Mouse (Mus musculus) heart, embryonic 11.5 days (tissue): ENCODE measurements around the gene Myo1c. TPM values are rescaled to one million over a fixed set of nuclear protein-coding genes. Genes with fewer than 3 reads are reported as not detected.
"Not testable (repeated sequence)": the region's sequence is repeated elsewhere in the genome, so short reads cannot be mapped to it uniquely, and the experiment has no call there.

ENCODE experiments used
- ATAC-seq: fragments of 200-750 bp; cut with Nextera tagmentation; replicated peaks from 2 replicates; pipeline ENCODE4 v1.8.0; 2017; ENCODE audit warnings: moderate library complexity; ENCODE audit not compliant: insufficient number of reproducible peaks, low FRiP score, low TSS enrichment
- H3K27ac ChIP-seq: fragments of 300-500 bp; sonication (generic); 2 replicates; pipeline ENCODE4 v1.5.1; 2014; ENCODE audit warnings: mild to moderate bottlenecking, low read depth, low read length
- H3K27me3 ChIP-seq: fragments of 300-500 bp; sonication (generic); 2 replicates; pipeline ENCODE4 v1.6.1; 2014; ENCODE audit warnings: mild to moderate bottlenecking, low read length, mixed read lengths; ENCODE audit not compliant: control insufficient read depth, insufficient read depth
- H3K36me3 ChIP-seq: fragments of 300-500 bp; sonication (generic); 2 replicates; pipeline ENCODE4 v1.6.1; 2014; ENCODE audit warnings: mild to moderate bottlenecking, low read length, moderate library complexity, mixed read lengths; ENCODE audit not compliant: control insufficient read depth, insufficient read depth
- H3K4me1 ChIP-seq: fragments of 300-500 bp; sonication (generic); 2 replicates; pipeline ENCODE4 v1.6.1; 2014; ENCODE audit warnings: low read length; ENCODE audit not compliant: control insufficient read depth, insufficient read depth
- H3K4me2 ChIP-seq: fragments of 300-500 bp; sonication (generic); 2 replicates; pipeline ENCODE4 v1.6.1; 2014; ENCODE audit warnings: mild to moderate bottlenecking, moderate library complexity
- H3K4me3 ChIP-seq: fragments of 300-500 bp; sonication (generic); 2 replicates; pipeline ENCODE4 v1.5.1; 2014; ENCODE audit warnings: low read depth, low read length
- H3K9ac ChIP-seq: fragments of 300-500 bp; sonication (generic); 2 replicates; pipeline ENCODE4 v1.6.1; 2014; ENCODE audit warnings: mild to moderate bottlenecking, low read depth, low read length, moderate library complexity
- H3K9me3 ChIP-seq: fragments of 300-500 bp; sonication (generic); replicated peaks from 2 replicates; pipeline ENCODE4 v1.6.1; 2016; ENCODE audit warnings: low read length; ENCODE audit not compliant: control insufficient read depth
- WGBS: fragments of 180-500 bp; shearing (Covaris S2); extraction: QIAGEN DNeasy Blood & Tissue Kit; methylation state at CpG from one replicate; pipeline ENCODE4 v1.1.7; 2014; ENCODE audit not compliant: insufficient replicate concordance; 5-methylcytosine and 5-hydroxymethylcytosine counted together
- polyA plus RNA-seq: library from polyadenylated mRNA; unstranded; fragments of >200 nt; fragmentation: Nextera tagmentation; extraction: Ambion mirVana; gene quantifications from 2 replicates; pipeline ENCODE4 v1.2.1, GENCODE M21; 2014

Myo1c gene
- polyA plus RNA-seq, 1 experiment from 2014 or later, result 33.0 TPM

- not testable (repeated sequence) for H3K9me3 ChIP-seq, ATAC-seq, H3K4me1 ChIP-seq, H3K4me2 ChIP-seq, H3K27me3 ChIP-seq, H3K9ac ChIP-seq, H3K4me3 ChIP-seq, H3K27ac ChIP-seq
- H3K36me3 ChIP-seq, result peaks cover 41% of the 10 kb centered on the region
- 92% methylated on average over 3 of the region's 3 CpGs for WGBS
These were observed 47.2 kb downstream of the Myo1c start for GRCm38 (mm10) chr11:75697464-75697863.

GRCm38 (mm10) chr11:75700557-75700956 is 50.3 kb downstream of the Myo1c start:
- no peaks in the 10 kb centered on the region for H3K4me1 ChIP-seq
- no peak overlapping the region for H3K27ac ChIP-seq
- no peak overlapping the region for H3K9ac ChIP-seq
- H3K4me3 ChIP-seq, result no peak overlapping the region
- H3K4me2 ChIP-seq, result no peak overlapping the region
- no peak for ATAC-seq
- no peaks in the 10 kb centered on the region for H3K9me3 ChIP-seq
- H3K36me3 ChIP-seq, result peaks cover 41% of the 10 kb centered on the region
- no peaks in the 10 kb centered on the region for H3K27me3 ChIP-seq
- 94% methylated on average over 5 of the region's 5 CpGs for WGBS

DNA sequence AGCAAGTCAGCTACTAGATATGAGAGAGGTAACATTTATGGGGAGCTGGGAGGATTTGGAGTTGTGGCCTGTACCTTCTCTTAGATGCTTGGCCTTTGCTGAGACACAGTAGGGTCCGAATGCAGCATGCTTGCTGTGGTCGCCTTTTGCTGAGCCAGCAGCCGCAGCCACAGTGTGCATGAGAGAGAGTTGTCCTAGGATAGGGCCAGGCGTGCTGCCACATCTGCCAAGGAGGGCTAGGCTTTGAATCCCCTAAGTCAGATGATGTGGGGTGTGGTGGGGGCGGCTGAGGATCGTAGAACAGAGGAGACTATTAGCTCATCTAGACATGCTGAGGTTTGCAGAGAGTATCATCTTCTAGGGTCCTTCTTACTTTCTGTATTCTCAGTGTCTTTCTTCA is 52.5 kb downstream of the Myo1c start:
- WGBS, result 95% methylated on average over 6 of the region's 6 CpGs

DNA sequence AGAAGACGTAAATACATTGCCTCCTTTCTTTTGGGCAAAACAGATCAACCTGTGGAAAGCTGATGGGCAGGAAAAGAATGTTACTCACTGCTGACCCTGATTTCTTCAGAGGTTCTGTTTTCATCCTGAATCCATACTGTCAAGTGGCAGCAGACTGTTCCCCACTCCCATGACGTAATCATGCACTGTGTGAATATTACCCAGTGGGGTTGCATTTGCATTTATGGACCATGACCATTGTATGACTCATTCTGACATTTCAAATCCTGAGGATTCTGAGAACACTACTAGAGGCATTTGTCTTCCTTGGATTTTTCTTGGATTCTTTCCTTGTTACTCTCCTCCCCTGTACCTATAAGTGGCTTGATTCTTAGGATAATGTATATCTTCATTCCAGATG is 53.4 kb downstream of the Myo1c start:
- H3K4me1 ChIP-seq, result no peaks in the 10 kb centered on the region
- H3K9me3 ChIP-seq, result no peaks in the 10 kb centered on the region
- H3K27ac ChIP-seq, result no peak overlapping the region
- ATAC-seq, result no peak
- H3K36me3 ChIP-seq, result peaks cover 34% of the 10 kb centered on the region
- H3K9ac ChIP-seq, result no peak overlapping the region
- no peak overlapping the region for H3K4me2 ChIP-seq
- WGBS, result 92% methylated on average over 2 of the region's 2 CpGs
- no peaks in the 10 kb centered on the region for H3K27me3 ChIP-seq
- H3K4me3 ChIP-seq, result no peak overlapping the region

More for the DNA sequence above, 52.5 kb downstream of the Myo1c start:
- no peak for ATAC-seq
- Histone ChIP-seq H3K36me3 (peaks cover 42% of the 10 kb centered on the region), H3K4me1 (no peaks in the 10 kb centered on the region), H3K27me3 (no peaks in the 10 kb centered on the region), H3K9ac (no peak overlapping the region), H3K4me2 (no peak overlapping the region), H3K9me3 (no peaks in the 10 kb centered on the region), H3K27ac (no peak overlapping the region), H3K4me3 (no peak overlapping the region)

- no peaks in the 10 kb centered on the region for H3K9me3 ChIP-seq
- H3K27me3 ChIP-seq, result no peaks in the 10 kb centered on the region
- H3K4me2 ChIP-seq, result no peak overlapping the region
- H3K9ac ChIP-seq, result no peak overlapping the region
- ATAC-seq, result no peak
- H3K36me3 ChIP-seq, result no peaks in the 10 kb centered on the region
- 80% methylated on average over 1 of the region's 1 CpGs for WGBS
- H3K4me1 ChIP-seq, result no peaks in the 10 kb centered on the region
- H3K27ac ChIP-seq, result no peak overlapping the region
- H3K4me3 ChIP-seq, result no peak overlapping the region
These were observed 63.6 kb downstream of the Myo1c start for GRCm38 (mm10) chr11:75713949-75714348.

DNA sequence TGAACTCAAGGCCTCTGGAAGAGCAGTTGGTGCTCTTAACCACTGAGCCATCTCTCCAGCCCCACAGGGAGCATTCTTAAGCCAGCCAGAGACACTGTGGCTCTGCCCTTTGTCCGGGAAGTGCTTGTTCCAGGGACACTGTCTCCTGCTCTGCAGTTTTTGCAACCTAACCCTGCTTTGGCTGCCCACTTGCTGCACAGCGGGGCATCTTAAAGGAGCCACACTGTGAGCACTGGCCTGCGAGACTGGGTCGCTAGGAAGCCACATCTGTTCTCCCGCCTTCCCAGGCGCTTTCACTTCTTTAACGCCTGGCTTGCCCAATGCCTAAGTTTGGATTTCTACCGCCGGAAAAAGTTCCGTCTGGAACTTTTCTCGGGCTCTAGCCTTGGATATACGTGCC is 65.3 kb downstream of the Myo1c start:
- Histone ChIP-seq H3K9me3 (no peaks in the 10 kb centered on the region), H3K4me3 (no peak overlapping the region), H3K27ac (no peak overlapping the region), H3K9ac (no peak overlapping the region), H3K4me1 (no peaks in the 10 kb centered on the region), H3K36me3 (no peaks in the 10 kb centered on the region), H3K27me3 (no peaks in the 10 kb centered on the region), H3K4me2 (peak overlapping the region; percentile 29)
- ATAC-seq, result no peak
- 25% methylated on average over 12 of the region's 12 CpGs for WGBS

DNA sequence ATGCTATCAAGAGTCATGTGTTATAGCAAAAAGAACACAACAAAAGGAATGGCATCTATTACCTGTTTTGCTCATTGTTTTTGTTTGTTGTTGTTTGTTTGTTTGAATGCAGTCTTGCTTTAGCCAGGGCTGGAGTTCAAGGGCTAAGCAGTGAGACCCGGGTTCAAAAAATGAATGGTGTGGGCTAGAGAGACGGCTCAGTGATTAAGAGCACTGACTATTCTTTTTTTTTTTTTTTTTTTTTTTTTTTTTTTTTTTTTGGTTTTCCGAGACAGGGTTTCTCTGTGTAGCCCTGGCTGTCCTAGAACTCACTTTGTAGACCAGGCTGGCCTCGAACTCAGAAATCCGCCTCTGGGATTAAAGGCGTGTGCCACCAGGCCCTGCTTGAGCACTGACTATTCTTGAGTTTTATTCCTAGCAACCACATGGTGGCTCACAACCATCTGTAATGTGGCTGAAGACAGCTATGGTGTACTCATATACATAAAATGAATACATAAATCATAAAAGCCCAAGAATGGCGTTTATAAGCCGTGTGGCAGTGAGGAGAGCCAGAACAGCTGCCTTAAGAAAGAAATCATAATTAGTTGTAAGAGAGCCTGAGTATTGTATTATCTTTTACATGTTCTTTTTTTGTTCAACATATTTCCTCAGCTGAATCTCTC is 66.5 kb downstream of the Myo1c start:
- no peak for ATAC-seq
- 81% methylated on average over 8 of the region's 8 CpGs for WGBS
- Histone ChIP-seq H3K9ac (no peak overlapping the region), H3K9me3 (no peaks in the 10 kb centered on the region; the same call in 1 of the 2 replicates), H3K36me3 (no peaks in the 10 kb centered on the region), H3K4me1 (no peaks in the 10 kb centered on the region), H3K4me2 (no peak overlapping the region), H3K27ac (no peak overlapping the region), H3K27me3 (no peaks in the 10 kb centered on the region), H3K4me3 (no peak overlapping the region)

DNA sequence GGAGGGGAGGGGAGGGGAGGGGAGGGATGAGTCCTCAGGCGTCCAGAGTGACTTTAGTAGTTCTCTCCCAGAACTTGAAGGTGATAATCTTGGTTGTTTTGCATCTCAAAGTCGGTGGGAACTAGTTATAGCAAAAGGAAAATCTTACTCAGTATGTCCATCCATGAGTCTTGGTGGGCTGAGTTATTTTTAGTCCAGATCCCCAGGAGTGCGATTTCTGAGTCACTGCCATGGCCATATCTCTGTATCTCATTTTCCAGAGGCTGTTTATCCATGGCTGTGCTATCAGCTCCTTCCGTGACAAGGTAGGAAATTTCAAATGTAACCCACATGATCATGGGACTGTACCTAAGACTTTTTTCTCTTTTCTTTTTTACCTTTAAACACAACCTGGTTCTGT is 72.0 kb downstream of the Myo1c start:
- Histone ChIP-seq H3K27me3 (no peaks in the 10 kb centered on the region), H3K36me3 (no peaks in the 10 kb centered on the region), H3K9me3 (no peaks in the 10 kb centered on the region; the same call in 1 of the 2 replicates), H3K9ac (no peak overlapping the region), H3K27ac (no peak overlapping the region), H3K4me2 (no peak overlapping the region), H3K4me3 (no peak overlapping the region), H3K4me1 (no peaks in the 10 kb centered on the region; the same call in 1 of the 2 replicates)
- ATAC-seq, result no peak
- WGBS, result 15% methylated on average over 4 of the region's 4 CpGs
